Comparison of ENCODE assay signal across 25 mouse cellular contexts in the genomic region with DNA sequence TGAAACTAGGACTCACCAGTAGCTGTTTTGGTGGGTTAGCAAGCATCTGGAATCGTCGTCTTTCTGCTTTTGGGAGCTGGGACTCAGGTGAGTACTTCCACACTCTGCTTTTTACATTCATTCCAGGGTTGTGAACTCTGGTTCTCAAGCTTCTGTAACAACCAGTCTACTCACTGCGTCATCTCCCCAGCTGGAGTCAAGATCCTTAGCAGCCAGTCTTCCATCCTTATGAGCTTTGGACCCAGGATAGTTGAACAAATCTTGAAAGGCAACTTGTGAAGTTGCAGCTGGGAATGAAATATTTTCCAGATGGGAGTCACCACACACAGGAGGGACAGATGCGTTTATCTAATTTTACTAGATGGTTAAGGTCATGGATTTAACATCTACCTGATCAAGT.
"Had no signal": no experiment of that assay in that cellular context is flagged by ENCODE, and none has a peak within 500 bp of the region (broad histone marks: within the 10 kb centered on the region; RNA-seq: fewer than 3 reads in every experiment).

No protein-coding gene starts in this region.

- H3K4me1 ChIP-seq: heart, embryonic 13.5 days; heart, embryonic 15.5 days; hindbrain, embryonic 12.5 days; intestine, embryonic 15.5 days; limb, embryonic 10.5 days; limb, embryonic 12.5 days; liver, embryonic 13.5 days; liver, embryonic 15.5 days had no signal

- H3K4me2 ChIP-seq: heart, embryonic 11.5 days; heart, embryonic 13.5 days; heart, embryonic 15.5 days; hindbrain, embryonic 12.5 days; hindbrain, embryonic 14.5 days; intestine, embryonic 15.5 days; limb, embryonic 12.5 days; liver, embryonic 11.5 days; liver, embryonic 13.5 days; liver, embryonic 15.5 days had no signal

- H3K27ac ChIP-seq: heart, embryonic 13.5 days; heart, embryonic 15.5 days; hindbrain, embryonic 10.5 days; hindbrain, embryonic 12.5 days; hindbrain, embryonic 14.5 days; intestine, embryonic 15.5 days; layer of hippocampus, adult 2 months; left cerebral cortex, adult 2 months; limb, embryonic 10.5 days; limb, embryonic 12.5 days; liver, embryonic 13.5 days; liver, embryonic 15.5 days had no signal

- H3K9ac ChIP-seq: heart, embryonic 13.5 days; heart, embryonic 15.5 days; hindbrain, embryonic 12.5 days; hindbrain, embryonic 14.5 days; intestine, embryonic 15.5 days; limb, embryonic 12.5 days; liver, embryonic 13.5 days; liver, embryonic 15.5 days had no signal

- H3K9me3 ChIP-seq: heart, embryonic 13.5 days; heart, embryonic 15.5 days; hindbrain, embryonic 10.5 days; hindbrain, embryonic 12.5 days; intestine, embryonic 15.5 days; limb, embryonic 10.5 days; limb, embryonic 12.5 days; liver, embryonic 15.5 days had no signal

- H3K4me3 ChIP-seq: heart, embryonic 13.5 days; heart, embryonic 15.5 days; hindbrain, embryonic 10.5 days; hindbrain, embryonic 12.5 days; intestine, embryonic 15.5 days; layer of hippocampus, adult 2 months; left cerebral cortex, adult 2 months; limb, embryonic 10.5 days; limb, embryonic 12.5 days; liver, embryonic 13.5 days; liver, embryonic 15.5 days had no signal

- ATAC-seq: forebrain, embryonic 16.5 days; hindbrain, embryonic 16.5 days; inflammation-experienced regulatory T-cells, adult 6 months; intestine, embryonic 15.5 days; intestine, postnatal 0 days had no signal

- H3K36me3 ChIP-seq: heart, embryonic 13.5 days; heart, embryonic 15.5 days; hindbrain, embryonic 10.5 days; hindbrain, embryonic 12.5 days; intestine, embryonic 15.5 days; limb, embryonic 10.5 days; limb, embryonic 12.5 days; liver, embryonic 13.5 days; liver, embryonic 15.5 days had no signal

- DNase-seq: heart, postnatal 4 days; kidney, adult 18-20 months; kidney, adult 8-10 months; kidney, postnatal 10 days; kidney, postnatal 25 days; kidney, postnatal 4 days; liver; liver, embryonic 13.5 days had no signal

- H3K27me3 ChIP-seq: heart, embryonic 13.5 days; heart, embryonic 15.5 days; hindbrain, embryonic 12.5 days; intestine, embryonic 15.5 days; limb, embryonic 12.5 days; liver, embryonic 13.5 days; liver, embryonic 15.5 days had no signal
